Mouse (Mus musculus) activated CD4-positive, CD25-positive, alpha-beta regulatory T cell, adult 4 months (primary cell): ENCODE results near the gene Alg1. TPM values are rescaled to one million over a fixed set of nuclear protein-coding genes. Genes with fewer than 3 reads are reported as not detected.

Source experiments
- ATAC-seq: one replicate; pipeline ENCODE4 v1.8.0; 2017
- polyA plus RNA-seq, 2 experiments: library from polyadenylated mRNA; unstranded; fragments of 100-300 nt; shearing (Covaris generic); gene quantifications; one replicate each; pipeline ENCODE4 v1.2.1; 2017

Alg1 gene
- polyA plus RNA-seq, 2 experiments from 2014 or later = 14.6 to 16.9 TPM

DNA sequence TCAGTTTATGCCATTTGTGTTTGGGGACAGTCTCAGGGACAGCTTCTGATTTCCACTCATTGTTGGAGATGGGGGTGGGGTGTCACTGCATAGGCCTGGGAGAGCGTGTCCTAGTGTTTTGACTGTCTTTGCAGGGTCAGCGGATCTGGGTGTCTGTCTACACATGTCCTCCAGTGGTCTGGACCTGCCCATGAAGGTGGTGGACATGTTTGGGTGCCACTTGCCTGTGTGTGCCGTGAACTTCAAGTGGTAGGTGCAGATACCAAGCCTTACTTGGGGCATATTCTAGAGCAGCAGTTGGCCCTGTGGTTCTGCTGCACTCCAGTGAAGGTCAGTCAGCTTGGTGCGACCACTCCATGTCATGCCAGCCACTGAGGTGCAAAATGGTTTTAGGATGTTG, 8.9 kb downstream of the Alg1 start:
- no peak for ATAC-seq

DNA sequence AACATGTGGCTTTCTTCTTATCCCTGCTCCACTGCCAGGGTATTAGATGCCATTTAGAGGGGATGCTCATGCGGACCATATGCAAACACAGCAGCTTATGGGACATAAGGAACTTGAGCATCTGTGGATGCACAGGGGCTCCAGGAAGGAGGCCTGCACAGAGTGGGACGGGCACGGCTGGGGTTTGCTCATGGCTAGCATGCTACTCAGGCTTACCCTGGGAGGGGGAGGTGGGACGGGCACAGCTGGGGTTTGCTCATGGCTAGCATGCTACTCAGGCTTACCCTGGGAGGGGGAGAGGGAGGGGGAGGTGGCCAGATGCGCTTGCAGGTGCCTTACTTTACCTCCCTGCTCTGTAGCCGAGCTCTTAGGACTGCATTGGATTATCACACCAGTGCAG, 9.5 kb downstream of the Alg1 start:
- no peak for ATAC-seq

DNA sequence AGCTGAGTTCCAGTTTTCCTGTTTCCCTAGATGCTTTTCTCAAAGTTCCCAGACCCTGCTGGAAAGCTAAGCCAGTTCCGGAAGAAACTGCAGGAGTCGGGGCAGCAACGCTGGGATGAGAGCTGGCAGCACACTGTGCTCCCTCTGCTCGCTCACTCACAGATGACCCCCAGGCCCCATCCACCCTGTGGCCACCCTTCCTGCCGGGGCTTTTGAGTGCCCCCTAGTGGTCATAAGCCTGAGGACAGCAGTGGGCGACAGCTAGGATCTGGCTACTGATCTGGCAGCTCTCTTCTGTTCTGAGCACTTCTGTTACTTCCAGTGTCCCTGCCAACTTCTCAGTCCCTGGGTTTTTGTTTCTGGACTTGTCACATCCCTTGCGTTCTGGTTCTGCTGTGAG, 11.0 kb downstream of the Alg1 start:
- peak; percentile 75 for ATAC-seq

DNA sequence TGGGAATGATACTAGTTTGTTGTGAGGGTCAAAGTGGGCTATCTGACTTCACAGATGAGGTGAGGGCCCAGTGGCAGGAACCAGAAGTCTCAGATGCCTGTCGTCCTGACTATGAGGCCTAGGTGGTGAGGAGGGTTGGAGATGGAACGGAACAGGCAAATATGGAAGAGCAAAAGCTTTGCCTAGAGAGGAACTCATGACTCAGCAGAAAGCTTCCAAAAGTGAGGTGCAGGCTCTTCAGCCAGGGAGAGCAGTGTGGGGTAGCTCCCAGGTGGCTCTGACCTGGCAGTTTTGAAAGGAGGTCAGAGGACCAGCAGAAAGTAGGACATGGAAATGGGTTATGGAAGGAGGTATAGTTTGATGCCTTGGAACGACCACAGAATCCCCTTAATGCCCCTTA, 17.5 kb downstream of the Alg1 start:
- ATAC-seq = no peak

DNA sequence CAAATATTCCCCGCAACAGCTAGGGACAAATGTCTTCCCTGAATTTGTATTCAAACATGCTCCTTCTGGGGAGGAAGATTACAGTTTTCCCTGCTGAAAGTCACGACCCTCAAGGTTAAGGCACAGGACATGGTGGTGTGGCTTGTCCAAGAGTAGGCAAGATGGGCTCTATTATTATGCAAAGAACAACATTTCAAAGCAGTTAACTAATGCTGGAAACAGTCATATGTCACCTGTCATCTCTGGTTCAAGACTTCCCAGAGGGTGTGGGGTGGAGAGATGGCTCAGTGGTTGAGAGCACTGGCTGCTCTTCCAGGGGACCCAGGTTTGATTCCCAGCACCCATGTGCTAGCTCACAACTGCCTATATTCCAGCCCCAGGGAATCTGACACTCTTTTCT, 18.8 kb downstream of the Alg1 start:
- no peak for ATAC-seq

DNA sequence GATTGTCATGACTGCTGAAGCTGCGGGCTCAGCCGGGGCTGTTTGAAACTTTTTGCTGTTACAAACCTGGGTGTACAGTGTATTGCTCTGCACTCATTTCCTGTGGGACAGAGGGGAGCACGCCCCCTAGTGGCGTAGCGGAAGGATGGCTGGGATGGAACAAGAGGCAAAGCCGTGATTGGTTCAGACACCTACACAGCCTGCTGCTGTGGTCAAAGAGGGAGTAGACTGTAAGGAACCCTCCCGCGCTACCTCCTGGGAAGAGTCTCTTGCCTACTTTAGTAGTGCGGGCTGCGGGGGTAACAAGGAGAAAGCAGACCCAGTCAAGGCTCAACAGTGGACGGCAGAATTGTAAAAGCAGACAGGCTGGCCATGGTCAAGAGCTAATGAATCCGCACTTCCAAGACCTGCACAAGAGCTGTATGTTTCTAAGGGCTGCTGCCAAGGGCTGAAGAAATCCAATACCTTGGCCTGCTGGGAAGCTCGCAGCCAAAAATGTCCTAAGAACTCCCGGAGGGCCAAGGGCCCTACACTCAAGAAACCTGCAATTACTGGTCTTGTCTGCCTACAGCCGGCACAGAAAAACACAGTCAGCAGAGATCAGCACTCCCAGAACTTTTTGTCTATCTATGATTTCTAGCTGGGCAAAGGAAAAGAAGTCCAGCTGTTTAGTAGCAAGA, 21.1 kb downstream of the Alg1 start:
- ATAC-seq = peak; percentile 74

DNA sequence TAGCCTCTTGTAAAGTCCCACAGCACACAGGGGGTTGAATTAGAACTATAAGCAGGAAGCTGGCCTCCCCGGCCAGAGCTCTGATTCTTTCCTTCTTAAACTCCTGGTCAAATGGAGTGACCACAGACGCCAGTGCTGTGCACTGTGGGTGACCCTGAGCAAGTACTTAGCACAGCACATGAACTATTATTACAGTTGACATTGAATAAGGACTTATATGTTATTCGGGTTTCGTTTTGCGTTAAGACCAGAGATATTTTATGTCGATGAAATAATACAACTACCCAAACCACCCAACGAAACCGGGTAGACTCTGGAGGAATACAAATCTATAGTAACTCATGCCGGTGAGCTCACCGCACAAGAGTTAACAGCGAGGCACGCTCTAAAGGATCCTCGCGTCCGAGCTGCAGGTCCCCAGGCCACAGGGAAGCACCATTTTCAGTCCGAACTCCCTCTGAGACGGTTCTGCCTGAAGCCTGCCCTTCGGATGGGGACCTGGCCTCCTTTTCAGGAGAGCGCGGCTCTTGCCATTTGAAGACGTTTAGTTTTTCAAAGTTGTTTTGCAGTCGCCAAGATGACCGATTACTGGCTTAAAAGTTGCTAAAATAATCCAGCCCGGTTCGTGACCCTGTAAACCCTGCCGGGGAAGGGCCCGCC, 21.8 kb downstream of the Alg1 start:
- ATAC-seq = no peak

DNA sequence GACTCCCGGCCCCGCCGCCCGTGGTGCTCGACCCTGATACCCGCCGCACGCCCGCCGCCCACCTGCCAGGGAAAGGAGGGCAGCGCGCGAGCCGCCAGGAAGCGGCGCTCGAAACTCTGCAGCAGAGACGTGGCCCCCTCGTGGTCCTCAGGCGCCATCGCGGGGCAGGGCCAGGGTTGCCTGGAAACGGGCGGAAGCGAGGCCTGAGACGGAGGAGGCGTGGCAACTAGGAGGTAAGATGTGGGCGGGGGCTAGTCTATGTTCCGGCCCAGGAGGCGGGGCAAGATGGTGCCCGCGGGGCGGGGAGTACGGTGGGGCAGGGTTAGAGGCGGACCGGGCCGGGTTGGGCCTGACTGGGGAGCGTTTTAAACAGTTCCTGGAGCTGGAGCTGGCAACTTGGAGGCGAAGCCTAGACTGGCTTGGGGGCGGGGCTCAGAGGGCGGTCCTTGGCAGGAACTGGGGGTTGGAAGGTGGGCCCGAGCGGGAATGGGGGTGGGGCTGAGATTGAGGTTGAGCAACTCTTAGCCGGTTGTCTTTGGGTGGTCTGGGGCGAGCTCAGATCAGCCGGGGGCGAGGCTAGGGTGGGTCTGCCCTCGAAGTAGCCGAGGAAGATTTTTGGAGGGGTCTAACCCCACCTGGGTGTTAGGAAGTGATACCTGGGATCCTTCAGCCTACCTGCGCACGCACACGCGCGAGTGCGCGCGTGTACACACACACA, 22.5 kb downstream of the Alg1 start, which contains the start of gene Eef2kmt:
Gene Eef2kmt (minus strand): TSS at position 205 of the 718 bp plus-strand sequence.
- peak; percentile 89 for ATAC-seq

DNA sequence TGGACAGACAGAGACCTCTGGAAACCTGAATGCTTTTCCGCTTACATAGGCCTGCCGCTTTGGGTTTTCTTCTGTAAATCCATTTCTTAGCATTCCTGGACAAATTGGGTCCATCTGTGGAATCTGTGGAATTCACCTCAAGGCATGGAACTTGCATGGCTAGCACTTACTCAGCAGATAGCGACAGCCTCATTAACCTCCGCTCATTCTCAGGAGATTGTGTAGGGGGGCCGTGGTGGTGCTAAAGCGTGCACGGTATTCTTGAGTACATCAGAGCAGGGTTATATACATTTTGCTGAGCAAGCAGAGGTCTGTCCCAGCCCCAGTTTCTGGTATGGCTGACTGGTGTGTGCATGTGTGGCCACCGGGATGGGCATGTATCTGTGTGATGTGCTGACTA, 29.7 kb downstream of the Alg1 start:
- ATAC-seq = no peak

DNA sequence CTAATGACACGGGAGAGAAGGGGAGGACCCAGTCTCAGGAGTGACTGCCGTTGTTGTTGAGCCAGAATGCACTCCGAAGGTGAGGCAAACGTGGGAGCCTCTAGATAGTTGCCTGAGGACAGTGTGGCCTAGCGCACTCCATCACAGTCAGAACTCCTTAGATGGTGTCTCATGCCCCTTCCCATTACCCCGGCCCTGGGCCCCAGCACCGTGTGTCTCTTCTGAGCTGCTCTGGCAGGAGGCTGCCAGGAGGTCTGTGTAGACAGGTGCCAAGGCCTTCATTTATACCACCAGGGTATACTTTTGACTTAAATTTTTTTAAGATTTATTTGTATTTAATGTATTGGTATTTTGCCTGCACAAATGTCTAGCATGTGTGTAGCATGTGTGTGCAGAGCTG, 30.5 kb downstream of the Alg1 start:
- ATAC-seq = no peak

DNA sequence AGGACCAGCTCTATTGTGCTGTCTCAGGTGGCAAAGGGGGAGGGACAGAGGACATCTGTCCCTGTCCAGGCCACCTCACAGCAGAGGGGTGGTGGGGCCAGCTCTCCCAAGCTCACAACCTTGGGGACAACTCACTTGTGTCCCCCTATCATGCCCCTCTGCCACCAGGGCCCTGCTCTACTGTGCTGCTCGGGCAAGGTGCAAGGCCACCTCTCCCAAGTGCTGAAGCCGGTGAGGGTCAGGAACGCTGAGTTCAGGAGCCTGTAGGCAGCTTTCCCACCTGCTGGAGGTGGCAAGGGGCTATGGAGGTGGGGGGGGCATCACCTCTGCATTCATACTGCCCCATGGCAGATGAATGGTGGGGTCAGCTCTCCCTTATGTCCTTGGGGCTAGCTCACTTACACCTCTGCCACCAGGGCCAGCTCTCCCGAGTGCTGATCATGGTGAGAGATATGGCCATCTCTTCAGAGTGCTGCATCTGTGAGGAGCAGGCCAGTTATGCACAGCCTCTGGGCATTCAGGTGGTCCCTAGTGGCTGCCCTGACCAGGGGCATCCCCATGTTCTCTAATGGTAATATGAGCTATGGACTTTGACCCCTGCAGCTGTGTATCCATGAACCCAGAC, 38.1 kb downstream of the Alg1 start:
- ATAC-seq = no peak

DNA sequence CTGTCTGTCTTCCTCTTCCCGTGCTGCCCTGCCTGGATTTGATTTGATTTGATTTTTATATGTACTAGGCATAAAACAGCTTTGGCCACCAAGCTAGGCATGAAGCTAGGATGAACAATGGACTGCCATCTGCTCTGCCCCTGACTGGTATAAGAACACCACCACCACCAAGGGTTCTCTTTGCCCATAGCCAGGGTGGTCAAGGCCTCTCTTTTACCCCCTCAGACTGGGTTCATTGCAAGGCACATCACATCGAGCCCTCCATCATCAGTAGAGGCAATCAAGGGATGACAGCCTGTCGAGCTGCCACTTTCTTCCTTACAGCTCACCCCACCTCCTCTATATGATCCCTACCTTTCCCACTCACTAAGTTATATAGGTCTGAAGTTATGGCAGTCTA, 39.0 kb downstream of the Alg1 start:
- no peak for ATAC-seq

DNA sequence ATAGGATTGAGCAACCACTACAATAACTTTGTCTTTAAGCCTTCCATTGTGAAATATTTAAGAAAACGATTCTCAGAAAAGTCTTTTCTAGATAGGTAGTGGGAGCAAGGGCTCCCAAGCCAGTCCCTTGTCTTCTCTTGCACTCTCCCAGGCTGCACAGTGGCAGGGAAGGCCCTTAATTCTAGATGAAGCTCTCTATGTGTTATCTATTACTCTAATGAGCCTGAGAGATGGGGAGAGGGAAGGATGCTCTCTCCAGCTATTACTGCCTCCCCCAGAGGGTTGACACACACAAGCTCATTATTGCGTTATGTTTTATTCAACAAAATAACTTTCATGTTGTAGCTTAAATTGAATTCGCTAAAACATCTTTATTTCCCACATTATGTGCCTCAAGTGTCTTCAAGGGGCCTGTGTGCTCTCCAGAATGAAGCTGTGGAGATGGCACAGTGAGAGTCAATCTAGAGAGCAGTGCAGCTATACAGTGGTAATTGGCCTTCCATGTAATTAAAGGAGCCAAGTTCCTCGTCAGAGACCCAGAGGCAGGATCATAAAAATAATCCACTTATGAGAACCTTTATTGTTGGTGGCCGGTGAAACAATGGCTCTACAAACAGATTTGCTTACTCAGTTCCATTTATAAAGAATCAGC, 46.3 kb downstream of the Alg1 start:
- ATAC-seq = no peak

DNA sequence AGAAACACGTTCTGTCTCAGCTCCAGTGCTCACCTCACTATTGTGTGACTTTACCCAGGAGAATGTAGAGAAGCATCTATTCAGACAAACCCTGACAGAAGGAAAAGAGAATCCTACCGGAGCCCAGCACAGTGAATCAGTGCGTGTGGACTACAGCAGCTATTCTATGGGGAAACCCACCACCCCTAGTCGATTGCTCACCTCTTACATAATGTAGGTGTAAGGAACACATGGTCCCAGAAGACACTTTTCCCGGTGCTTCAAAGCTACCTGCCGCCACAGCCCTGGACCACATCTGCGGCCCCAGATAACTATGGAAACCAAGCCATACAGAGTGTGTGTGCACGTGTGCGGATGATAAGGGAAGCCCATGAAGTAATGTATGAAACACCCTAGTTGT, 49.3 kb downstream of the Alg1 start:
- no peak for ATAC-seq

DNA sequence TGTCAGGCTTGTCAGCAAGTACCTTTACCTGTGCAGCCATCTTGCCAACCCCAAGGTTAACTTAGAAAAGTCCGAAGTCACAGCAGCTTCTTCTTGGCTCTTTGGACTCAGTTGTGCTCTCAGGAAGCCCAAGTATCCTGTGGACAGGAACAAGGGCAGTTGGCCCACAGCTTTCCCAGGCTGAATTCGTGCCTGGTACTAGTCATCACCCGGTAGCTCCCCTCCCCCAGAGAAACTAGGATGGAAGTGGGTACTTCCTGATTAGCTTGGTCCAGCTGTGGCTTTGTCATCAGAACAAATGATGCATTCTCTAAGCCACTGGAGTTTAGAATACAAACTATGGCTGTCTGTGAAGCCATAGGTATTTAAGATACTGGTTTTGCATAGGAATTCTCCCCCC, 52.0 kb downstream of the Alg1 start:
- ATAC-seq = no peak

Other genes starting within 250 kb of the Alg1 start
- gene Sept12, start 235.8 kb upstream of the Alg1 start, polyA plus RNA-seq = not detected
- gene Smim22, start 226.3 kb upstream of the Alg1 start, polyA plus RNA-seq = not detected
- 10 to 100 TPM; 18.5 to 23.5 TPM for gene Rogdi, start 220.1 kb upstream of the Alg1 start, polyA plus RNA-seq
- gene Glyr1, start 183.8 kb upstream of the Alg1 start, polyA plus RNA-seq = 10 to 100 TPM; 66.1 to 82.5 TPM
- gene Ubn1, start 183.6 kb upstream of the Alg1 start, polyA plus RNA-seq = 10 to 100 TPM; 28.7 to 41.5 TPM
- under 1 TPM in 1 of 2 experiments, not detected in 1; 0.17 TPM for gene Ppl, start 101.2 kb upstream of the Alg1 start, polyA plus RNA-seq
- not detected for gene Sec14l5, start 86.5 kb upstream of the Alg1 start, polyA plus RNA-seq
- 10 to 100 TPM; 10.5 to 17.3 TPM for gene Nagpa, start 29.6 kb upstream of the Alg1 start, polyA plus RNA-seq
- not detected for gene AU021092, start 11.3 kb upstream of the Alg1 start, polyA plus RNA-seq
- 10 to 100 TPM; 37.1 to 44.0 TPM for gene Eef2kmt, start 22.4 kb downstream of the Alg1 start, polyA plus RNA-seq